Mouse (Mus musculus): ENCODE data around the gene Fgfr2. TPM values are rescaled to one million over a fixed set of nuclear protein-coding genes. Genes with fewer than 3 reads are reported as not detected.
"Not testable (repeated sequence)": the region's sequence is repeated elsewhere in the genome, so short reads cannot be mapped to it uniquely, and the experiment has no call there.

Gene Fgfr2
- polyA plus RNA-seq, 1 experiment from 2014 or later: 86.9 TPM

DNA sequence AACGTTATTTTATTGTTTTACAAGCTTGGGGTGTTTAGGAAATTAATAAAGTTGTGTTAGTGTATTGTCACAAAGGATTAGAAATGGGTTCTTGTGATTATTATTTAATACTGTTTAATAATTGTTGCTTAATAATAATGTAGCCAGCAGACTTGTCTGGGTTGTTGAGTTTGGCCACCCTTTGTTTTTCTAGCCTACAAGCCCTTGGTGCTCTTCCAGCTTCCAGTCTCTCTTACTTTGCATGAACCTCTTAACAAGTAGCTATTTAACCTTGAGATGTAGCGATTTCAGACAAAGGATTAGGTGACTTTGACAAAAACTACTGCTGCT lies 1711.2 kb downstream of the Fgfr2 start:
- no peak for ATAC-seq (ENCODE audit: insufficient read depth, low FRiP score, low TSS enrichment)
- WGBS: 57% methylated on average over 2 of the region's 2 CpGs
- Histone ChIP-seq H3K4me1 (ENCODE audit: control insufficient read depth, insufficient read depth, low read length) (peaks cover 15% of the 10 kb centered on the region; the same call in 1 of the 2 replicates), H3K9me3 (ENCODE audit: control insufficient read depth, low read length) (no peaks in the 10 kb centered on the region), H3K27me3 (ENCODE audit: control insufficient read depth, insufficient read depth, low read length) (no peaks in the 10 kb centered on the region), H3K4me3 (ENCODE audit: low read depth, low read length) (no peak overlapping the region), H3K36me3 (ENCODE audit: control insufficient read depth, insufficient read depth, low read length) (no peaks in the 10 kb centered on the region), H3K27ac (ENCODE audit: low read depth, low read length) (no peak overlapping the region), H3K4me2 (ENCODE audit: low read depth) (no peak overlapping the region), H3K9ac (ENCODE audit: low read length) (no peak overlapping the region)
- no peak for DNase-seq (ENCODE audit: low spot score)

DNA sequence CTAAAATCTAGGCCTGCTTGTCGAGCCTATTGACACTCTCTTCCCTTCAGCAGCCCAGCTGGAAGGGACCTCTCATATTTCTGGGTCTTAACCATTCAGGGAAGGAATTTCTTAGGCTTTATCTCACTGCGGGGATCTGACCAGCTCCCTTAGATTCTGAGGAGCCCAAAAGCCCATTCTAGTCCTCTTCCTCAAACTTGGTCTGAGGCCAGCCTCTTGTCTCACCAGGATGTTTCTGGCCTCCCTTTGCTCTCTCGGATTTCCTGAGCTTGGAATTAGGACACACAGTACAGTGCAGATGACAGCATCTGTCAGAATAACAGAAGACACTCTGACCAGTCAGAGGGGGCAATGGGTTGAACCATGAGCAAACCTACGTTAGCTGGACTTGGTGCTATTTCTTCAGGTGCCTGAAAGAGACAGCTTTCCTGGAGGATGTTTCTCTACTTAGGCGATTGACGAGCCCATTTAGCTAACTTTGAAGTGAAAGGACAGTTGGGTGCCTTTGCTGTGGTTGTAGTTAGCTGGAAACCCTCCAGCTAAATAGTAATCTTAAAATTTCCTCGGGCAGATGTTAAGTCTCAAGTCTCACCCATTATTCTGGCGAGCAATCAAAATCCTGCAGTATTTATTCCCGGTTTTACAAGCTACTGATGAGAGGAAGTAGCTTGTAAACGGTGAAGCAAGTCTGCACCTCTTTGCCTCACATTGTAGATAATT lies 1711.8 kb downstream of the Fgfr2 start:
- Histone ChIP-seq H3K4me3 (ENCODE audit: low read depth, low read length) (peak overlapping the region; percentile 80), H3K27me3 (ENCODE audit: control insufficient read depth, insufficient read depth, low read length) (no peaks in the 10 kb centered on the region), H3K36me3 (ENCODE audit: control insufficient read depth, insufficient read depth, low read length) (no peaks in the 10 kb centered on the region), H3K4me2 (ENCODE audit: low read depth) (peak overlapping the region; percentile 56), H3K4me1 (ENCODE audit: control insufficient read depth, insufficient read depth, low read length) (peaks cover 15% of the 10 kb centered on the region; the same call in 1 of the 2 replicates), H3K9ac (ENCODE audit: low read length) (no peak overlapping the region), H3K27ac (ENCODE audit: low read depth, low read length) (no peak overlapping the region), H3K9me3 (ENCODE audit: control insufficient read depth, low read length) (no peaks in the 10 kb centered on the region)
- no peak for DNase-seq (ENCODE audit: low spot score)
- 30% methylated on average over 10 of the region's 10 CpGs for WGBS
- no peak for ATAC-seq (ENCODE audit: insufficient read depth, low FRiP score, low TSS enrichment)

DNA sequence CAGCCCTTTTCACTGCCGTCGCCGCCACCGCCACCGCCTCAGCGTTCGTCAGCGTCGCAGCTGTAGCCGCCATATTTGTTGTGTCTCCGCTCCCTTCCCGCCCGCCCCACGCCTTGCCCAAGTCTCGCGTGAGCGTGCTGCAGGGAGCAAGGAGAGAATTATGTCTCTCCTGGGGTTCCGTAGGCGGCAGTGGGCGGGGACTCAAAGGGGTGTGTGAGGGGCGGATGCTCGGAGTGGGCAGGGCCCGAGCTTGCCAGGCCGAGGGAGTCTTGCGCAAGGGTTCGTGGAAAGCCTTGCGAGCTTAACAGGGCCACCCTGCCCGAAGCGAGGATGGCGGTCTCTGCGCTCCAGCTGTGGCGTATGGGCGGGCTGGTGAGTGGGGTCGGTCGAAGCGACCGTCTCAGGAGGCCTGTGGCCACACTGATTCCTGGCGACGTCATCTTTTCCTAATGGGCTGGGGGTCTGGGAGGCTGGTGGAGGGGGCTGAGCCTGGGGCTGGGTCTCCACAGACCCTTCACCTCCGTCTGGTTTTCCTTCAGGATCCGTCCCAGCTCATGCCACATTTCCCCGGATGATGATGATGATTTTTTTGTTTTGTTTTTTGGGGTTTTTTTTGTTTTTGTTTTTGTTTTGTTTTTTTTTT lies 1712.6 kb downstream of the Fgfr2 start, which contains the start of the genes Ikzf5 and Acadsb:
Gene Ikzf5 (minus strand): TSS at position 106 of the 643 bp plus-strand sequence.
Gene Acadsb (plus strand): TSS at position 186 of the 643 bp plus-strand sequence.
- Histone ChIP-seq H3K36me3 (ENCODE audit: control insufficient read depth, insufficient read depth, low read length) (no peaks in the 10 kb centered on the region), H3K4me1 (ENCODE audit: control insufficient read depth, insufficient read depth, low read length) (peaks cover 15% of the 10 kb centered on the region; the same call in 1 of the 2 replicates), H3K4me3 (ENCODE audit: low read depth, low read length) (peak within 1 kb of the TSS; percentile 80), H3K9me3 (ENCODE audit: control insufficient read depth, low read length) (no peaks in the 10 kb centered on the region), H3K4me2 (ENCODE audit: low read depth) (peak within 1 kb of the TSS; percentile 70), H3K27ac (ENCODE audit: low read depth, low read length) (peak within 1 kb of the TSS; percentile 50; the same call in 1 of the 2 replicates), H3K9ac (ENCODE audit: low read length) (peak within 1 kb of the TSS; percentile 85), H3K27me3 (ENCODE audit: control insufficient read depth, insufficient read depth, low read length) (no peaks in the 10 kb centered on the region)
- ATAC-seq (ENCODE audit: insufficient read depth, low FRiP score, low TSS enrichment) (peak; percentile 97), DNase-seq (ENCODE audit: low spot score) (peak; percentile 98)
- under 1% methylated on average over 36 of the region's 42 CpGs for WGBS

DNA sequence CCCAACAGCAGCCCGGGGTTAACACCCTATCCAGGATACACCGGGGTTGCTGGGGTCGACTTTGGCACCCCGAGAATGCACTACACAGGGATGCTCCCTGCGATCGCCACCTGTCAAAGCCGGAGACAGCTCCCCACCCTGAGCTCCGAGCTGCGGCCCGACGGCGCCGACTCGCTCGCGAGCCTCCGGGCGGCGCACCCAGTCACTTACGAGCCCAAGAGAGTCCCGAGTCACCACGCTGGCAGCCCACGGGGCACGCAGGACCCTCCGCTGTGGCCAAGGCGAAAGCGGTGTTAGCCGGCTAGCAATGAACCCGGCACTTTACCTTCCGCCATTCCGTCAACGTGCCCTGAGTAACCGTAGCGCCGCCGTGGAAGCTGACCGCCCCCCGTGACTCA lies 1713.2 kb downstream of the Fgfr2 start:
- Histone ChIP-seq H3K9me3 (ENCODE audit: control insufficient read depth, low read length) (no peaks in the 10 kb centered on the region), H3K9ac (ENCODE audit: low read length) (peak overlapping the region; percentile 85), H3K4me2 (ENCODE audit: low read depth) (peak overlapping the region; percentile 70), H3K27ac (ENCODE audit: low read depth, low read length) (peak overlapping the region; percentile 24; the same call in 1 of the 2 replicates), H3K36me3 (ENCODE audit: control insufficient read depth, insufficient read depth, low read length) (no peaks in the 10 kb centered on the region), H3K27me3 (ENCODE audit: control insufficient read depth, insufficient read depth, low read length) (no peaks in the 10 kb centered on the region), H3K4me3 (ENCODE audit: low read depth, low read length) (peak overlapping the region; percentile 80), H3K4me1 (ENCODE audit: control insufficient read depth, insufficient read depth, low read length) (peaks cover 15% of the 10 kb centered on the region; the same call in 1 of the 2 replicates)
- WGBS: under 1% methylated on average over 38 of the region's 38 CpGs
- DNase-seq (ENCODE audit: low spot score): no peak
- ATAC-seq (ENCODE audit: insufficient read depth, low FRiP score, low TSS enrichment): peak; percentile 58

GRCm38 (mm10) chr7:131409321-131409987 lies 1713.7 kb downstream of the Fgfr2 start:
- WGBS: 5% methylated on average over 16 of the region's 16 CpGs
- Histone ChIP-seq H3K4me1 (ENCODE audit: control insufficient read depth, insufficient read depth, low read length) (peaks cover 15% of the 10 kb centered on the region; the same call in 1 of the 2 replicates), H3K27ac (ENCODE audit: low read depth, low read length) (peak overlapping the region; percentile 24; the same call in 1 of the 2 replicates), H3K4me2 (ENCODE audit: low read depth) (peak overlapping the region; percentile 70), H3K4me3 (ENCODE audit: low read depth, low read length) (peak overlapping the region; percentile 80), H3K27me3 (ENCODE audit: control insufficient read depth, insufficient read depth, low read length) (no peaks in the 10 kb centered on the region), H3K36me3 (ENCODE audit: control insufficient read depth, insufficient read depth, low read length) (no peaks in the 10 kb centered on the region), H3K9ac (ENCODE audit: low read length) (peak overlapping the region; percentile 85), H3K9me3 (ENCODE audit: control insufficient read depth, low read length) (no peaks in the 10 kb centered on the region)
- ATAC-seq (ENCODE audit: insufficient read depth, low FRiP score, low TSS enrichment) (peak; percentile 29; the same call in 1 of the 2 replicates), DNase-seq (ENCODE audit: low spot score) (peak; percentile 37)

DNA sequence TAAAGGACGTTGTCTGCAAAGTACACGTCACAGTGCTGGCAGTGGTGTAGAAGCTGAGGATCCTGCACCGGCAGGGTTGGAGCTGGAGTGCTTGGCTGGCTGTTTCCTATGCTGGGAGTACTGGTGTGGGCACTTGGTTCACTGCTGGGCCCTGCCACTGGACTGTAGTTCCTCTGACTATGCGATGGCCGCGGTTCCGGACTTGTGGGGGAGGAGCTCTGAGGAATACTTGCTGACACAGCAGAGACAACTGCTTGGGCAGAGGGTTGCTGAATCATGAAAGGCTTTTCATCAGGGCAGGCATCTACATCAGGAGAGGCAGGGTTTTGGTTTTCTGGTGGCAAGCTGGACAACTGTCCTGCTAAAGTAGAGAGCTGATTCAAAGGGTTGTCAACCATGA lies 1731.4 kb downstream of the Fgfr2 start:
- H3K4me3 ChIP-seq (ENCODE audit: low read depth, low read length); H3K27me3 ChIP-seq (ENCODE audit: control insufficient read depth, insufficient read depth, low read length); H3K36me3 ChIP-seq (ENCODE audit: control insufficient read depth, insufficient read depth, low read length); H3K9me3 ChIP-seq (ENCODE audit: control insufficient read depth, low read length); H3K9ac ChIP-seq (ENCODE audit: low read length); H3K27ac ChIP-seq (ENCODE audit: low read depth, low read length); H3K4me1 ChIP-seq (ENCODE audit: control insufficient read depth, insufficient read depth, low read length); DNase-seq (ENCODE audit: low spot score); ATAC-seq (ENCODE audit: insufficient read depth, low FRiP score, low TSS enrichment); H3K4me2 ChIP-seq (ENCODE audit: low read depth): not testable (repeated sequence)
- 87% methylated on average over 6 of the region's 7 CpGs for WGBS

GRCm38 (mm10) chr7:131371880-131372651 lies 1751.1 kb downstream of the Fgfr2 start:
- H3K27me3 ChIP-seq (ENCODE audit: control insufficient read depth, insufficient read depth, low read length): no peaks in the 10 kb centered on the region
- peaks cover 5% of the 10 kb centered on the region; the same call in 1 of the 2 replicates for H3K4me1 ChIP-seq (ENCODE audit: control insufficient read depth, insufficient read depth, low read length)
- no peak overlapping the region for H3K27ac ChIP-seq (ENCODE audit: low read depth, low read length)
- 73% methylated on average over 9 of the region's 9 CpGs for WGBS
- no peak for ATAC-seq (ENCODE audit: insufficient read depth, low FRiP score, low TSS enrichment)
- peak overlapping the region; percentile 53 for H3K4me3 ChIP-seq (ENCODE audit: low read depth, low read length)
- H3K36me3 ChIP-seq (ENCODE audit: control insufficient read depth, insufficient read depth, low read length): no peaks in the 10 kb centered on the region
- H3K4me2 ChIP-seq (ENCODE audit: low read depth): peak overlapping the region; percentile 68
- H3K9ac ChIP-seq (ENCODE audit: low read length): peak overlapping the region; percentile 77
- DNase-seq (ENCODE audit: low spot score): peak; percentile 14
- H3K9me3 ChIP-seq (ENCODE audit: control insufficient read depth, low read length): no peaks in the 10 kb centered on the region

DNA sequence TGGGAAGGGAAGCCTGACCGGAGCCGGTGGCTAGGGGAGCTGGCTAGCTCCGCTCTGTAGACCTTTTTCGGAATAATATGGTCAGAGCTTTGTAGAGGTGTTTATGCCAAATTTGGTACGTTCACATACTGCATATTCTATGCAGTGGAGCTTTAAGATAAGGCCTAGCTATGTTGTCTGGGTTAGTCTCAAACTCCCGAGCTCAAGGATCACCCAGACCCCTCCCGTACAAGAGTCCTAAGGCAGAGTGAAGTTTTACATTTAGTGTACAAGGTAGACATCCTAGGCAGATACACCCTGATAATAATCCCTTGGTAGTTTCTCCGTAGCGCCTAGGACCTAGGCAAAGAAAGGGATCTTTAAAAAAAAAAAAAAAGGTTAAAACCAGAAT lies 1751.7 kb downstream of the Fgfr2 start:
- peak overlapping the region; percentile 53 for H3K4me3 ChIP-seq (ENCODE audit: low read depth, low read length)
- H3K36me3 ChIP-seq (ENCODE audit: control insufficient read depth, insufficient read depth, low read length): no peaks in the 10 kb centered on the region
- peak overlapping the region; percentile 71 for H3K27ac ChIP-seq (ENCODE audit: low read depth, low read length)
- no peak for DNase-seq (ENCODE audit: low spot score)
- H3K9ac ChIP-seq (ENCODE audit: low read length): peak overlapping the region; percentile 77
- ATAC-seq (ENCODE audit: insufficient read depth, low FRiP score, low TSS enrichment): peak; percentile 41
- peaks cover 5% of the 10 kb centered on the region; the same call in 1 of the 2 replicates for H3K4me1 ChIP-seq (ENCODE audit: control insufficient read depth, insufficient read depth, low read length)
- H3K9me3 ChIP-seq (ENCODE audit: control insufficient read depth, low read length): no peaks in the 10 kb centered on the region
- no peaks in the 10 kb centered on the region for H3K27me3 ChIP-seq (ENCODE audit: control insufficient read depth, insufficient read depth, low read length)
- WGBS: 7% methylated on average over 9 of the region's 9 CpGs
- H3K4me2 ChIP-seq (ENCODE audit: low read depth): peak overlapping the region; percentile 68
